Mouse (Mus musculus): ENCODE measurements around the gene Kazald1. TPM values are rescaled to one million over a fixed set of nuclear protein-coding genes. Genes with fewer than 3 reads are reported as not detected.

Gene Kazald1
- polyA plus RNA-seq, 1 experiment from 2014 or later, result 0.35 TPM

DNA sequence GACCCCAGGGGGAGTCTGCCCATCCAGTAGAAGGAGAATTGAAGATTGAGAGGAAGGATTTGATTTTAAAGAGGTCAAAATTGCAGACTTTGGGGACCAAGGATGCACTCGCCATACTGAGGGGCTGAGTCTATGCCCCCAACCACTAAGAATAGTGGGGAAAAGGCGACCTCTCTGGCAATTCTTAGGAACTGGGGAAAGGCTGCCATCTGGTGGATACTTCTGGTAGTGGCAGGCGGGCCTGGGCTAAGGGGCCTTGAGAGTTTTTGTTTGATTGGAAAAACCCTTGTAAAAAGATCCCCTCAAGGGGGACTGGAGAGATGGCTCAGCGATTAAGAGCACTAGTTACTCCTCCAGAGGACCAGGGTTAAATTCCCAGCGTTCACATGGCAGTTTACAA is 6.2 kb downstream of the Kazald1 start:
- H3K4me3 ChIP-seq, result no peak overlapping the region
- 0% methylated on average over 5 of the region's 5 CpGs for WGBS (ENCODE audit: insufficient replicate concordance)

DNA sequence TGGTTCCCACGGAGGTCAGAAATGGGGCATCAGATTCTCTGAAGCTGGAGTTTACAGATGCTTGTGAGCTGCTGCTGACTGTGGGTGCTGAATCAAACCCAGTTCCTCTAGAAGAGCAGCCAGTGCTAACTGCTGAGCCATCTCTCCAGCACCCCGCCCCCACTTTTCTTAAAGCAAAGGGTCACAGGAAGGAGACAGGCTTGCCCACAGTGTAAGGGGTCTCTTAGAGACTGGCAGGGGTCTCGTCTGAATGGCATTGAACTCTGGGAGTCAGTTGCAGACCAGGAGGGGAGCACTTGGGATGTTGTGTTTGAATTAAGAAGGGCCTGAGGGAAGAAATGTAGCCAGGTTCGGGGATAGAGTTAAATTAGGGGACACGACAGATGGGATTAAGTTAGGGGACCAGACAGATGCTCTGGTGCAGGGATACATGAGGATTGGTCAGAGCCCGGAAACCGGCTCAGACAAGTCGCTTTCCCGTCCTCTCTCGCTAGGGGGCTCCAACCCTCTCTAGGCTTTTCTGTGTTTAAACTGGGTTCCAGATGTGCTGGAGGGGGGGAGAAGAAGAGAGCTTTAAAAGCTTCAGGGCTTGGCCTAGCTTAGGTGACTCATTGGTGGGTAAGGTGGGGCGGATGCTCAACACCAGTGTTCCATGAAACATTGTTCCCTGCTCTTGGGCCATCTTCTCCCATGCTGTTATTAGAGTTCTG is 7.0 kb downstream of the Kazald1 start:
- H3K4me1 ChIP-seq, result peaks cover 27% of the 10 kb centered on the region
- 11% methylated on average over 11 of the region's 11 CpGs for WGBS (ENCODE audit: insufficient replicate concordance)
- H3K9ac ChIP-seq, result no peak overlapping the region
- no peak for ATAC-seq
- H3K4me3 ChIP-seq, result no peak overlapping the region
- no peak overlapping the region for H3K27ac ChIP-seq
- H3K9me3 ChIP-seq (replicated peaks), result no peaks in the 10 kb centered on the region
- H3K27me3 ChIP-seq (replicated peaks), result peaks cover 99% of the 10 kb centered on the region
- H3K36me3 ChIP-seq, result no peaks in the 10 kb centered on the region
- H3K4me2 ChIP-seq, result no peak overlapping the region

More for the DNA sequence above, 6.2 kb downstream of the Kazald1 start:
- no peak for ATAC-seq
- Histone ChIP-seq H3K9ac (no peak overlapping the region), H3K27ac (no peak overlapping the region), H3K4me1 (peaks cover 35% of the 10 kb centered on the region), H3K36me3 (no peaks in the 10 kb centered on the region), H3K4me2 (0 out of 2 replicates have a peak overlapping the region, but pooled peaks have one; percentile 52), H3K27me3 (replicated peaks) (peaks cover 99% of the 10 kb centered on the region), H3K9me3 (replicated peaks) (no peaks in the 10 kb centered on the region)

DNA sequence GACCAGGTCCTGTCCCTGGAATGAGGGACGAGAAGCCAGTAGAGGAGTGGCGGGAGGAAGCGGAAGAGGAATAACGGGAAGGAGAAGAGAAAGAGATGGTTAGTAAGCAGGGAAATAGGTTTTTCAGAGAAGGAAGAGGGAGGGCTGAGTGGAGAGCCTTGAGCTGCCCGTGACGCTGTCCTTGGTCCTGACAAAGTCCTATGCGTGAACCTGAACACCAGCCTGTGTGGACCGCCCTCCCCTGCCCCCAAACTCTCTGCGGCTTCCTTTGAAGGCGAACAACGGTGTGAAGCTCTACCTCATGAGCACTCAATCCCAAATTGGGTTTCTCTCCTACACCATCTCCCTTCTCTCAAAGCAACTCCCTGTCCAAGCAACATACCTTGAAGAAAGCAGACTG is 22.8 kb downstream of the Kazald1 start:
- no peak for ATAC-seq
- H3K36me3 ChIP-seq, result no peaks in the 10 kb centered on the region
- H3K4me1 ChIP-seq, result no peaks in the 10 kb centered on the region
- no peak overlapping the region for H3K4me3 ChIP-seq
- no peak overlapping the region for H3K9ac ChIP-seq
- H3K27me3 ChIP-seq (replicated peaks), result peaks cover 31% of the 10 kb centered on the region
- H3K4me2 ChIP-seq, result no peak overlapping the region
- 13% methylated on average over 11 of the region's 11 CpGs for WGBS (ENCODE audit: insufficient replicate concordance)
- H3K27ac ChIP-seq, result no peak overlapping the region
- no peaks in the 10 kb centered on the region for H3K9me3 ChIP-seq (replicated peaks)

GRCm38 (mm10) chr19:45100486-45101270 is 25.6 kb downstream of the Kazald1 start:
- no peaks in the 10 kb centered on the region for H3K9me3 ChIP-seq (replicated peaks)
- no peak overlapping the region for H3K4me2 ChIP-seq
- H3K36me3 ChIP-seq, result no peaks in the 10 kb centered on the region
- no peak overlapping the region for H3K27ac ChIP-seq
- 53% methylated on average over 8 of the region's 8 CpGs for WGBS (ENCODE audit: insufficient replicate concordance)
- H3K4me1 ChIP-seq, result no peaks in the 10 kb centered on the region
- peaks cover 59% of the 10 kb centered on the region for H3K27me3 ChIP-seq (replicated peaks)
- ATAC-seq, result no peak
- H3K9ac ChIP-seq, result no peak overlapping the region
- H3K4me3 ChIP-seq, result no peak overlapping the region

- WGBS (ENCODE audit: insufficient replicate concordance), result 20% methylated on average over 1 of the region's 1 CpGs
- H3K36me3 ChIP-seq, result no peaks in the 10 kb centered on the region
- H3K9me3 ChIP-seq (replicated peaks), result no peaks in the 10 kb centered on the region
- no peaks in the 10 kb centered on the region for H3K4me1 ChIP-seq
- H3K4me3 ChIP-seq, result no peak overlapping the region
- H3K9ac ChIP-seq, result no peak overlapping the region
- peaks cover 58% of the 10 kb centered on the region for H3K27me3 ChIP-seq (replicated peaks)
- no peak for ATAC-seq
- H3K4me2 ChIP-seq, result no peak overlapping the region
- no peak overlapping the region for H3K27ac ChIP-seq
Measured at GRCm38 (mm10) chr19:45105591-45105990, 30.6 kb downstream of the Kazald1 start.

GRCm38 (mm10) chr19:45106689-45107088 is 31.6 kb downstream of the Kazald1 start:
- Histone ChIP-seq H3K4me3 (no peak overlapping the region), H3K27ac (no peak overlapping the region), H3K9ac (no peak overlapping the region), H3K4me2 (no peak overlapping the region), H3K4me1 (no peaks in the 10 kb centered on the region), H3K9me3 (replicated peaks) (no peaks in the 10 kb centered on the region), H3K27me3 (replicated peaks) (peaks cover 48% of the 10 kb centered on the region), H3K36me3 (no peaks in the 10 kb centered on the region)
- no peak for ATAC-seq
- WGBS (ENCODE audit: insufficient replicate concordance), result 38% methylated on average over 6 of the region's 6 CpGs

- H3K27me3 ChIP-seq (replicated peaks), result peaks cover 23% of the 10 kb centered on the region
- peaks cover 16% of the 10 kb centered on the region for H3K4me1 ChIP-seq
- no peak for ATAC-seq
- H3K9ac ChIP-seq, result no peak overlapping the region
- H3K4me3 ChIP-seq, result no peak overlapping the region
- 37% methylated on average over 8 of the region's 8 CpGs for WGBS (ENCODE audit: insufficient replicate concordance)
- H3K27ac ChIP-seq, result no peak overlapping the region
- no peak overlapping the region for H3K4me2 ChIP-seq
- H3K9me3 ChIP-seq (replicated peaks), result no peaks in the 10 kb centered on the region
- no peaks in the 10 kb centered on the region for H3K36me3 ChIP-seq
Measured at GRCm38 (mm10) chr19:45110681-45111080, 35.6 kb downstream of the Kazald1 start.

DNA sequence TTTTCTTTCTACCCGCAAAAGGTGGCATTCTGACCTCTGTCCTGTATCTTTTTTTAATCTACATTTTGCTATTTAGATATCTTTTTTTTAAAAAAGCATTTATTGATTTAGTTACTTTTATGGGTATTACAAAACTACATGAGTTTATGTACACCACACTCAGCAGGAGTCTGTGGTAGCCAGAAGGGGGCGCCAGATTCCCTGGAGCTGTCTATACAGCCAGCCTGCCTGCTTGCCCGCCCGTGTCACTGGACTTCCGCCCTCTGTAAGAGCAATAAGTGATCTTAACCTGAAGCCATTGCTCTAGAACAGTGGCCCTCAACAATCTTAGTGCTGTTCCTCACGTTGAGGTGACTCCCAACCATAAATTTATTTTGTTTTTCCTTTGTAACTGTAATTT is 37.4 kb downstream of the Kazald1 start:
- WGBS (ENCODE audit: insufficient replicate concordance), result 70% methylated on average over 6 of the region's 6 CpGs
- H3K36me3 ChIP-seq, result no peaks in the 10 kb centered on the region
- H3K4me1 ChIP-seq, result peaks cover 16% of the 10 kb centered on the region
- H3K27me3 ChIP-seq (replicated peaks), result peaks cover 25% of the 10 kb centered on the region
- no peak for ATAC-seq
- H3K9ac ChIP-seq, result no peak overlapping the region
- H3K27ac ChIP-seq, result no peak overlapping the region
- H3K4me2 ChIP-seq, result no peak overlapping the region
- no peak overlapping the region for H3K4me3 ChIP-seq
- no peaks in the 10 kb centered on the region for H3K9me3 ChIP-seq (replicated peaks)

GRCm38 (mm10) chr19:45113791-45114460 is 38.9 kb downstream of the Kazald1 start:
- no peaks in the 10 kb centered on the region for H3K9me3 ChIP-seq (replicated peaks)
- no peak overlapping the region for H3K4me3 ChIP-seq
- H3K9ac ChIP-seq, result no peak overlapping the region
- H3K4me1 ChIP-seq, result peaks cover 16% of the 10 kb centered on the region
- H3K36me3 ChIP-seq, result no peaks in the 10 kb centered on the region
- peak overlapping the region; percentile 19; the same call in 1 of the 2 replicates for H3K4me2 ChIP-seq
- H3K27me3 ChIP-seq (replicated peaks), result peaks cover 39% of the 10 kb centered on the region
- 0 out of 2 replicates have a peak, but pooled peaks have one; percentile 54 for ATAC-seq
- 16% methylated on average over 18 of the region's 18 CpGs for WGBS (ENCODE audit: insufficient replicate concordance)
- peak overlapping the region; percentile 66 for H3K27ac ChIP-seq

DNA sequence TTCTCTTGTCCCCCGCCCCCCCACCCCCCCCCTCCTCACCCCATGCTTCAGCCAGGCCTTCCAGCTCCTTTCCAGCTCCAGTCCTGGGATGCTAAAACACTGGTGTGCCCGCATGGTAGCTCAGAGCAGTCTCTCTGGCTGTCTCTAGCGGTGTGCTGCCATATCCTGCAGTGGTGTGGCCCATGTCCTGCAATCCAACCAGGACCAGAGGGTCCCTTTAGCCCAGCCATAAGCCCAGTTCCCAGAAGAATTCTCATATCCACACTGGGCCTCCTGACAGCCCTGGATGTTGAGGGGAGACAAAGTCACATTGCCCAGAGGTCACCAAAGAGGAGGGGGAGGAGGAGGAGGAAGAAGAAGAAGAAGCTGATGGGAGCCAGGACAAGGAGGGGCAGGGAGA is 39.7 kb downstream of the Kazald1 start:
- Histone ChIP-seq H3K27me3 (replicated peaks) (peaks cover 43% of the 10 kb centered on the region), H3K27ac (no peak overlapping the region), H3K9me3 (replicated peaks) (no peaks in the 10 kb centered on the region), H3K36me3 (no peaks in the 10 kb centered on the region), H3K4me1 (peaks cover 16% of the 10 kb centered on the region), H3K4me2 (no peak overlapping the region), H3K4me3 (no peak overlapping the region), H3K9ac (no peak overlapping the region)
- ATAC-seq, result no peak
- 37% methylated on average over 3 of the region's 3 CpGs for WGBS (ENCODE audit: insufficient replicate concordance)

GRCm38 (mm10) chr19:45116798-45117197 is 41.8 kb downstream of the Kazald1 start:
- 15% methylated on average over 1 of the region's 1 CpGs for WGBS (ENCODE audit: insufficient replicate concordance)
- Histone ChIP-seq H3K4me2 (no peak overlapping the region), H3K4me1 (peaks cover 16% of the 10 kb centered on the region), H3K36me3 (no peaks in the 10 kb centered on the region), H3K9ac (no peak overlapping the region), H3K27me3 (replicated peaks) (peaks cover 47% of the 10 kb centered on the region), H3K27ac (no peak overlapping the region), H3K9me3 (replicated peaks) (no peaks in the 10 kb centered on the region), H3K4me3 (no peak overlapping the region)
- no peak for ATAC-seq
